Mouse (Mus musculus): ENCODE data around the gene Cyp39a1. TPM values are rescaled to one million over a fixed set of nuclear protein-coding genes. Genes with fewer than 3 reads are reported as not detected.

The Cyp39a1 gene
- polyA plus RNA-seq, 1 experiment, result 1.8 TPM

GRCm38 (mm10) chr17:43676241-43676640 is 9.0 kb downstream of the Cyp39a1 start:
- TF ChIP-seq POLR2A (IDR thresholded peaks at IDR 0.05; ENCODE audit: borderline replicate concordance, low read depth, low read length) (no peak), CTCF (IDR thresholded peaks at IDR 0.05; ENCODE audit: low read depth, low read length) (no peak)
- H3K4me3 ChIP-seq (ENCODE audit: insufficient read depth, low read length), result no peak overlapping the region
- H3K27ac ChIP-seq (ENCODE audit: insufficient read depth, low read depth, low read length), result no peak overlapping the region
- 0 out of 2 replicates have a peak, but pooled peaks cover 4% of the 10 kb centered on the region for H3K4me1 ChIP-seq (ENCODE audit: control insufficient read depth, insufficient read depth, low read length)

GRCm38 (mm10) chr17:43677317-43677716 is 10.1 kb downstream of the Cyp39a1 start:
- Histone ChIP-seq H3K4me3 (ENCODE audit: insufficient read depth, low read length) (no peak overlapping the region), H3K27ac (ENCODE audit: insufficient read depth, low read depth, low read length) (no peak overlapping the region), H3K4me1 (ENCODE audit: control insufficient read depth, insufficient read depth, low read length) (0 out of 2 replicates have a peak, but pooled peaks cover 4% of the 10 kb centered on the region)
- TF ChIP-seq POLR2A (IDR thresholded peaks at IDR 0.05; ENCODE audit: borderline replicate concordance, low read depth, low read length), result no peak

- H3K27ac ChIP-seq (ENCODE audit: insufficient read depth, low read depth, low read length), result no peak overlapping the region
- TF ChIP-seq CTCF (IDR thresholded peaks at IDR 0.05; ENCODE audit: low read depth, low read length), result no peak
- no peak for TF ChIP-seq POLR2A (IDR thresholded peaks at IDR 0.05; ENCODE audit: borderline replicate concordance, low read depth, low read length)
- no peaks in the 10 kb centered on the region for H3K4me1 ChIP-seq (ENCODE audit: control insufficient read depth, insufficient read depth, low read length)
- no peak overlapping the region for H3K4me3 ChIP-seq (ENCODE audit: insufficient read depth, low read length)
Observed at GRCm38 (mm10) chr17:43684086-43684485, 16.9 kb downstream of the Cyp39a1 start.

- TF ChIP-seq POLR2A (IDR thresholded peaks at IDR 0.05; ENCODE audit: borderline replicate concordance, low read depth, low read length) (no peak), CTCF (IDR thresholded peaks at IDR 0.05; ENCODE audit: low read depth, low read length) (no peak)
- Histone ChIP-seq H3K27ac (ENCODE audit: insufficient read depth, low read depth, low read length) (no peak overlapping the region), H3K4me1 (ENCODE audit: control insufficient read depth, insufficient read depth, low read length) (no peaks in the 10 kb centered on the region), H3K4me3 (ENCODE audit: insufficient read depth, low read length) (no peak overlapping the region)
Observed at GRCm38 (mm10) chr17:43684638-43685037, 17.4 kb downstream of the Cyp39a1 start.

GRCm38 (mm10) chr17:43689591-43689990 is 22.4 kb downstream of the Cyp39a1 start:
- Histone ChIP-seq H3K4me3 (ENCODE audit: insufficient read depth, low read length) (no peak overlapping the region), H3K27ac (ENCODE audit: insufficient read depth, low read depth, low read length) (no peak overlapping the region), H3K4me1 (ENCODE audit: control insufficient read depth, insufficient read depth, low read length) (no peaks in the 10 kb centered on the region)
- TF ChIP-seq CTCF (IDR thresholded peaks at IDR 0.05; ENCODE audit: low read depth, low read length), result no peak
- no peak for TF ChIP-seq POLR2A (IDR thresholded peaks at IDR 0.05; ENCODE audit: borderline replicate concordance, low read depth, low read length)

GRCm38 (mm10) chr17:43698997-43699649 is 31.9 kb downstream of the Cyp39a1 start:
- no peak overlapping the region for H3K27ac ChIP-seq (ENCODE audit: insufficient read depth, low read depth, low read length)
- H3K4me3 ChIP-seq (ENCODE audit: insufficient read depth, low read length), result no peak overlapping the region
- no peaks in the 10 kb centered on the region for H3K4me1 ChIP-seq (ENCODE audit: control insufficient read depth, insufficient read depth, low read length)
- no peak for TF ChIP-seq POLR2A (IDR thresholded peaks at IDR 0.05; ENCODE audit: borderline replicate concordance, low read depth, low read length)
- TF ChIP-seq CTCF (IDR thresholded peaks at IDR 0.05; ENCODE audit: low read depth, low read length), result peak; percentile 54; the same call in 1 of the 2 replicates

- no peak overlapping the region for H3K27ac ChIP-seq (ENCODE audit: insufficient read depth, low read depth, low read length)
- peak; percentile 49 for TF ChIP-seq CTCF (IDR thresholded peaks at IDR 0.05; ENCODE audit: low read depth, low read length)
- TF ChIP-seq POLR2A (IDR thresholded peaks at IDR 0.05; ENCODE audit: borderline replicate concordance, low read depth, low read length), result no peak
- H3K4me1 ChIP-seq (ENCODE audit: control insufficient read depth, insufficient read depth, low read length), result no peaks in the 10 kb centered on the region
- H3K4me3 ChIP-seq (ENCODE audit: insufficient read depth, low read length), result no peak overlapping the region
Observed at GRCm38 (mm10) chr17:43701060-43701459, 33.8 kb downstream of the Cyp39a1 start.

- H3K4me1 ChIP-seq (ENCODE audit: control insufficient read depth, insufficient read depth, low read length), result no peaks in the 10 kb centered on the region
- no peak overlapping the region for H3K4me3 ChIP-seq (ENCODE audit: insufficient read depth, low read length)
- TF ChIP-seq POLR2A (IDR thresholded peaks at IDR 0.05; ENCODE audit: borderline replicate concordance, low read depth, low read length), result no peak
- no peak for TF ChIP-seq CTCF (IDR thresholded peaks at IDR 0.05; ENCODE audit: low read depth, low read length)
- no peak overlapping the region for H3K27ac ChIP-seq (ENCODE audit: insufficient read depth, low read depth, low read length)
Observed at GRCm38 (mm10) chr17:43704216-43704930, 37.1 kb downstream of the Cyp39a1 start.

GRCm38 (mm10) chr17:43706749-43707148 is 39.5 kb downstream of the Cyp39a1 start:
- H3K4me3 ChIP-seq (ENCODE audit: insufficient read depth, low read length), result no peak overlapping the region
- TF ChIP-seq CTCF (IDR thresholded peaks at IDR 0.05; ENCODE audit: low read depth, low read length), result no peak
- TF ChIP-seq POLR2A (IDR thresholded peaks at IDR 0.05; ENCODE audit: borderline replicate concordance, low read depth, low read length), result no peak
- H3K4me1 ChIP-seq (ENCODE audit: control insufficient read depth, insufficient read depth, low read length), result no peaks in the 10 kb centered on the region
- H3K27ac ChIP-seq (ENCODE audit: insufficient read depth, low read depth, low read length), result no peak overlapping the region

GRCm38 (mm10) chr17:43707254-43707653 is 40.0 kb downstream of the Cyp39a1 start:
- H3K27ac ChIP-seq (ENCODE audit: insufficient read depth, low read depth, low read length), result no peak overlapping the region
- no peaks in the 10 kb centered on the region for H3K4me1 ChIP-seq (ENCODE audit: control insufficient read depth, insufficient read depth, low read length)
- H3K4me3 ChIP-seq (ENCODE audit: insufficient read depth, low read length), result no peak overlapping the region
- TF ChIP-seq POLR2A (IDR thresholded peaks at IDR 0.05; ENCODE audit: borderline replicate concordance, low read depth, low read length) (no peak), CTCF (IDR thresholded peaks at IDR 0.05; ENCODE audit: low read depth, low read length) (no peak)
